8 mouse cellular contexts compared by ENCODE assay signal in the genomic region with DNA sequence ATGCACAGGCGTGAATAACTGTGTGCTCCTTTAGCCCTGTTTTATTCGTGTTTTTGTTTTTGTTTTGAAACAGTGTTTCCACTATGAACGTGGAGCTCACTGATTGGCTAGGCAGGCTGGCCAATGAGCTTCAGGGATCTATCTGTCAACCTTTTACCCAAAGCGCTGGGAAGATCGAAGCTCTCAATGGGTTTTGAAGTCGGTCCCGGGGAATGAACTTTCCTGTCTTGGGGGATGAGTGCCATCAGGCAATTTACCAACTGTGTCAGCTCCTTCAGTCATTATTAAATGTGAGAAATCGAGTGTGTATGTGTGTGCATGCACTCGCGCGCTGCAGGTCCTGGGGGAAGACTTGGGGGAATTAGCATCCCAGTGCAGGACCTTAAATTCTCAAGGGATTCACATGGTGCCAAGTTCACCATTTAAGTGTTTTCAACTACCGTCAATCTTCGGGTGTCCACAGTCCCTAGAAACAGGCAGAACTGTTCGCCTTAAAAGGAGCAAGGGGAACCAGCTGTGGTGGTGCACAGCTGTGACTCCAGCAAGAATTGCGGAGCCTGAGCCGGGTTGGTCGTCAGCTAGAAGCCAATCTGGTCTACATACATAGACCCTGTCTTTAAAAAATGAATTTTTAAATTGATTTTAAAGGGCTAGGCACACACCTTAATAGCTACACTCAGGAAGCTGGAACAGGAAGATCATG. TPM values are rescaled to one million over a fixed set of nuclear protein-coding genes. Genes with fewer than 3 reads are reported as not detected.
A peak's percentile ranks its signal among the peaks of the same experiment; 100 is the strongest.
DNase-seq lines count a peak whose midpoint lies in the region; ATAC-seq and TF ChIP-seq lines count a peak whose summit lies in the region.

No protein-coding gene starts in this region.

- no peaks in the 10 kb centered on the region for H3K36me3 ChIP-seq in ES-Bruce4 (ENCODE audit: control insufficient read depth, insufficient read depth, low read length, poor library complexity, severe bottlenecking)
- peaks cover 19% of the 10 kb centered on the region for H3K36me3 ChIP-seq in forebrain, embryonic 10.5 days (replicated peaks)
- H3K36me3 ChIP-seq in intestine, embryonic 16.5 days (ENCODE audit: control insufficient read depth, insufficient read depth, low read length), result no peaks in the 10 kb centered on the region; the same call in 1 of the 2 replicates

- TF ChIP-seq POLR2A in ES-Bruce4 (IDR thresholded peaks at IDR 0.05; ENCODE audit: insufficient read depth, low read length), result no peak

- no peak for TF ChIP-seq EP300 in ES-Bruce4 (IDR thresholded peaks at IDR 0.05; ENCODE audit: insufficient read depth, low read depth, low read length)

- H3K4me3 ChIP-seq in ES-Bruce4 (ENCODE audit: low read depth, low read length), result peak overlapping the region; percentile 66
- H3K4me3 ChIP-seq in forebrain, embryonic 10.5 days, result peak overlapping the region; percentile 96
- peak overlapping the region; percentile 100 for H3K4me3 ChIP-seq in intestine, embryonic 16.5 days (ENCODE audit: low read length)

- ATAC-seq in intestine, embryonic 16.5 days, result peak; percentile 1; the same call in 1 of the 2 replicates
- ATAC-seq in megakaryocyte, adult 5-6 weeks (ENCODE audit: poor library complexity, severe bottlenecking), result 0 out of 2 replicates have a peak, but pooled peaks have one; percentile 3

- H3K9ac ChIP-seq in ES-Bruce4 (ENCODE audit: low read depth, poor library complexity, severe bottlenecking), result no peak overlapping the region
- peak overlapping the region; percentile 99; the same call in 1 of the 2 replicates for H3K9ac ChIP-seq in intestine, embryonic 16.5 days (ENCODE audit: low read depth, low read length)

- TF ChIP-seq CTCF in ES-Bruce4 (IDR thresholded peaks at IDR 0.05; ENCODE audit: low read depth, low read length), result no peak

- peaks cover 1% of the 10 kb centered on the region for H3K4me1 ChIP-seq in ES-Bruce4 (ENCODE audit: control insufficient read depth, insufficient read depth, low read length)
- peaks cover 69% of the 10 kb centered on the region for H3K4me1 ChIP-seq in forebrain, embryonic 10.5 days
- peaks cover 34% of the 10 kb centered on the region for H3K4me1 ChIP-seq in intestine, embryonic 16.5 days (ENCODE audit: control insufficient read depth, insufficient read depth, low read length)

- peak overlapping the region; percentile 77 for H3K4me2 ChIP-seq in intestine, embryonic 16.5 days (ENCODE audit: low read depth, low read length)

- WGBS in forebrain, embryonic 10.5 days, result 34% methylated on average over 17 of the region's 17 CpGs
- 22% methylated on average over 17 of the region's 17 CpGs for WGBS in intestine, embryonic 16.5 days

- DNase-seq in adrenal gland, postnatal 36 days, result peak; percentile 47 to 59
- no peak for DNase-seq in adrenal gland, adult 8-10 months
- DNase-seq in forebrain, embryonic 10.5 days (ENCODE audit: extremely low spot score, low spot score), result no peak
- DNase-seq in yolk sac, embryonic 10.5 days (ENCODE audit: low spot score), result peak; percentile 56
- DNase-seq in spleen, postnatal 10 days (ENCODE audit: low spot score in 2 of 2), result no peak

- no peaks in the 10 kb centered on the region for H3K27me3 ChIP-seq in ES-Bruce4 (ENCODE audit: control insufficient read depth, insufficient read depth, low read length, poor library complexity, severe bottlenecking)
- no peaks in the 10 kb centered on the region for H3K27me3 ChIP-seq in forebrain, embryonic 10.5 days (ENCODE audit: poor library complexity, severe bottlenecking)
- H3K27me3 ChIP-seq in intestine, embryonic 16.5 days (replicated peaks; ENCODE audit: control insufficient read depth, insufficient read depth, low read length), result no peaks in the 10 kb centered on the region

- H3K27ac ChIP-seq in ES-Bruce4 (ENCODE audit: insufficient read depth, low read length), result no peak overlapping the region
- H3K27ac ChIP-seq in forebrain, embryonic 10.5 days, result peak overlapping the region; percentile 95
- H3K27ac ChIP-seq in intestine, embryonic 16.5 days (ENCODE audit: low read length), result no peak overlapping the region

- H3K9me3 ChIP-seq in ES-Bruce4 (replicated peaks; ENCODE audit: control insufficient read depth, insufficient read depth, low read length, poor library complexity, severe bottlenecking), result no peaks in the 10 kb centered on the region
- H3K9me3 ChIP-seq in forebrain, embryonic 10.5 days, result no peaks in the 10 kb centered on the region
- H3K9me3 ChIP-seq in intestine, embryonic 16.5 days (ENCODE audit: control insufficient read depth, low read length), result no peaks in the 10 kb centered on the region

RNA-seq across cellular contexts. Expression of a gene that starts 1.0 kb away (rescaled TPM):
- 10 to 100 TPM; 21.3 to 22.3 TPM for total RNA-seq in adrenal gland, postnatal 36 days (2021)
- total RNA-seq in adrenal gland, adult 8-10 months (2022), result 10 to 100 TPM; 24.8 to 30.9 (median 28.3) TPM
- 17.7 and 18.6 TPM in 2 replicates for polyA plus RNA-seq in ES-Bruce4 (2011; ENCODE audit: insufficient read depth, insufficient read length, low read depth, missing spikeins)
- polyA plus RNA-seq in forebrain, embryonic 10.5 days (2016; fragmentation: Nextera tagmentation; extraction: Ambion mirVana), result 4.3 and 5.2 TPM in 2 replicates
- 1.9 and 2.0 TPM in 2 replicates for polyA plus RNA-seq in intestine, embryonic 16.5 days (2015; fragmentation: Nextera tagmentation; extraction: Ambion mirVana)
- 21.2 and 21.4 TPM in 2 replicates for total RNA-seq in megakaryocyte, adult 5-6 weeks (2015)
- 14.5 and 19.0 TPM in 2 replicates for total RNA-seq in megakaryocyte, adult 5-6 weeks (2017)

Comparison
In these comparisons a context has a peak if more than half of its experiments do, and no peak if none do; other contexts are left out.
1. DNase-seq: peak in adrenal gland, postnatal 36 days (2 of 2) and yolk sac, embryonic 10.5 days (single experiment); none in adrenal gland, adult 8-10 months (single experiment), forebrain, embryonic 10.5 days (single experiment) and spleen, postnatal 10 days (0 of 2).
2. Peak in every context shown above with its lines, with median percentiles within 50 percentile points of each other: H3K4me3 ChIP-seq.